Mouse (Mus musculus) E14TG2a.4 (cell line): ENCODE data around the gene Plek2.

Source experiments
- CTCF ChIP-seq: conservative IDR thresholded peaks from 2 replicates; pipeline ENCODE4 v1.5.1; 2014; ENCODE audit warnings: low read length
- NANOG ChIP-seq: IDR thresholded peaks from 2 replicates; pipeline ENCODE4 v1.6.1; 2014; ENCODE audit warnings: borderline replicate concordance, low read length, mixed read lengths

- TF ChIP-seq CTCF (no peak), NANOG (no peak)
Observed at GRCm38 (mm10) chr12:78842429-78842828, 64.3 kb downstream of the Plek2 start.
